Mouse (Mus musculus) MEL (cell line): Measurements from ENCODE around the gene Cwc25. TPM values are rescaled to one million over a fixed set of nuclear protein-coding genes. Genes with fewer than 3 reads are reported as not detected.

Experiments used
- DNase-seq: peaks from one replicate; pipeline ENCODE4 v3.0.0; 2011; ENCODE audit warnings: low read depth, low spot score
- H3K27ac ChIP-seq: 2 replicates; pipeline ENCODE4 v1.5.1; 2012; ENCODE audit warnings: low read depth, mild to moderate bottlenecking, control low read depth, low read length, moderate library complexity; ENCODE audit not compliant: control insufficient read depth
- H3K27me3 ChIP-seq, 2 experiments: fragments of 150-350 bp in 1 of 2; sonication (generic) in 1 of 2; 2 replicates each; pipeline ENCODE4 v1.6.1; 2012; ENCODE audit warnings: low read length in 2 of 2, mild to moderate bottlenecking in 2 of 2, improper control_type of control experiment in 1 of 2, moderate library complexity in 1 of 2; ENCODE audit not compliant: insufficient read depth in 2 of 2, control insufficient read depth in 1 of 2
- H3K36me3 ChIP-seq, 2 experiments: 2 replicates each; pipeline ENCODE4 v1.6.1; 2012 to 2014; ENCODE audit warnings: low read length in 2 of 2, improper control_type of control experiment in 1 of 2, inconsistent platforms in 1 of 2, mild to moderate bottlenecking in 1 of 2; ENCODE audit not compliant: insufficient read depth in 2 of 2, control insufficient read depth in 1 of 2
- H3K4me1 ChIP-seq, 2 experiments: fragments of 150-350 bp in 1 of 2; sonication (generic) in 1 of 2; 2 replicates each; pipeline ENCODE4 v1.6.1; 2012; ENCODE audit warnings: low read length in 2 of 2, improper control_type of control experiment in 1 of 2, mild to moderate bottlenecking in 1 of 2; ENCODE audit not compliant: insufficient read depth in 2 of 2, control insufficient read depth in 1 of 2
- H3K4me3 ChIP-seq, 2 experiments: fragments of 150-350 bp in 1 of 2; sonication (generic) in 1 of 2; 2 replicates each; pipeline ENCODE4 v1.5.1; 2012; ENCODE audit warnings: low read depth in 2 of 2, low read length in 2 of 2, mild to moderate bottlenecking in 2 of 2, moderate library complexity in 2 of 2, control low read depth in 1 of 2, improper control_type of control experiment in 1 of 2; ENCODE audit not compliant: control insufficient read depth in 1 of 2, insufficient read depth in 1 of 2
- H3K79me2 ChIP-seq: 2 replicates; pipeline ENCODE4 v1.6.1; 2012; ENCODE audit warnings: mild to moderate bottlenecking, low read length, moderate library complexity; ENCODE audit not compliant: control insufficient read depth, poor library complexity, insufficient read depth
- H3K9ac ChIP-seq: 2 replicates; pipeline ENCODE4 v1.6.1; 2012; ENCODE audit warnings: low read depth, mild to moderate bottlenecking, control low read depth, low read length, moderate library complexity; ENCODE audit not compliant: control insufficient read depth, poor library complexity, severe bottlenecking
- H3K9me3 ChIP-seq: fragments of 150-350 bp; sonication (generic); replicated peaks from 2 replicates; pipeline ENCODE4 v1.6.1; 2012; ENCODE audit warnings: mild to moderate bottlenecking, low read length, improper control_type of control experiment, moderate library complexity; ENCODE audit not compliant: insufficient read depth
- BHLHE40 ChIP-seq: IDR thresholded peaks from 2 replicates; pipeline ENCODE4 v1.6.1; 2012; ENCODE audit warnings: low read depth, mild to moderate bottlenecking, inconsistent platforms, low read length, improper control_type of control experiment, borderline replicate concordance
- CHD1 ChIP-seq: IDR thresholded peaks from 2 replicates; pipeline ENCODE4 v1.6.1; 2012; ENCODE audit warnings: low read depth, mild to moderate bottlenecking, inconsistent platforms, low read length, improper control_type of control experiment
- CHD2 ChIP-seq: IDR thresholded peaks from 2 replicates; pipeline ENCODE4 v1.6.1; 2011; ENCODE audit warnings: low read length, improper control_type of control experiment
- CTCF ChIP-seq, 3 experiments: IDR thresholded peaks in 2 of 3; conservative IDR thresholded peaks in 1 of 3; 2 replicates each; pipeline ENCODE4 v1.5.1; 2011 to 2012; ENCODE audit warnings: low read length in 3 of 3, low read depth in 2 of 3, mild to moderate bottlenecking in 2 of 3, improper control_type of control experiment in 1 of 3, inconsistent platforms in 1 of 3, mixed read lengths in 1 of 3, moderate library complexity in 1 of 3; ENCODE audit not compliant: control insufficient read depth in 1 of 3, insufficient read depth in 1 of 3, poor library complexity in 1 of 3, severe bottlenecking in 1 of 3
- ELF1 ChIP-seq: IDR thresholded peaks from 2 replicates; pipeline ENCODE4 v1.6.1; 2014; ENCODE audit warnings: low read depth, mild to moderate bottlenecking, inconsistent platforms, low read length, improper control_type of control experiment, moderate library complexity
- EP300 ChIP-seq, 2 experiments: IDR thresholded peaks; 2 replicates each; pipeline ENCODE4 v1.6.1; 2011; ENCODE audit warnings: improper control_type of control experiment in 2 of 2, low read length in 2 of 2, low read depth in 1 of 2, mild to moderate bottlenecking in 1 of 2
- ETS1 ChIP-seq: IDR thresholded peaks from 2 replicates; pipeline ENCODE4 v1.6.1; 2012; ENCODE audit warnings: low read depth, mild to moderate bottlenecking, inconsistent platforms, low read length, improper control_type of control experiment, moderate library complexity
- GABPA ChIP-seq: IDR thresholded peaks from 2 replicates; pipeline ENCODE4 v1.6.1; 2012; ENCODE audit warnings: low read depth, mild to moderate bottlenecking, inconsistent platforms, low read length, improper control_type of control experiment, moderate library complexity
- GATA1 ChIP-seq: IDR thresholded peaks from 2 replicates; pipeline ENCODE4 v1.6.1; 2011; ENCODE audit warnings: low read depth, low read length, improper control_type of control experiment
- HCFC1 ChIP-seq: IDR thresholded peaks from 2 replicates; pipeline ENCODE4 v1.6.1; 2012; ENCODE audit warnings: low read depth, mild to moderate bottlenecking, inconsistent platforms, low read length, improper control_type of control experiment, moderate library complexity
- KAT2A ChIP-seq: conservative IDR thresholded peaks from 2 replicates; pipeline ENCODE4 v1.6.1; 2012; ENCODE audit warnings: low read depth, low read length, improper control_type of control experiment, inconsistent platforms
- MAFK ChIP-seq: IDR thresholded peaks from 2 replicates; pipeline ENCODE4 v1.6.1; 2011; ENCODE audit warnings: low read depth, mild to moderate bottlenecking, low read length, improper control_type of control experiment, borderline replicate concordance
- MAZ ChIP-seq: IDR thresholded peaks from 2 replicates; pipeline ENCODE4 v1.6.1; 2012; ENCODE audit warnings: low read depth, mild to moderate bottlenecking, inconsistent platforms, low read length, improper control_type of control experiment
- MEF2A ChIP-seq: IDR thresholded peaks from 2 replicates; pipeline ENCODE4 v1.6.1; 2014; ENCODE audit warnings: low read depth, mild to moderate bottlenecking, inconsistent platforms, low read length, improper control_type of control experiment; ENCODE audit not compliant: poor library complexity, insufficient replicate concordance, severe bottlenecking; ENCODE audit errors: extremely low read depth
- MXI1 ChIP-seq: IDR thresholded peaks from 2 replicates; pipeline ENCODE4 v1.6.1; 2011; ENCODE audit warnings: mild to moderate bottlenecking, low read depth, low read length, improper control_type of control experiment
- MYB ChIP-seq: IDR thresholded peaks from 2 replicates; pipeline ENCODE4 v1.6.1; 2011; ENCODE audit warnings: mild to moderate bottlenecking, low read depth, low read length, improper control_type of control experiment
- MYC ChIP-seq: IDR thresholded peaks from 2 replicates; pipeline ENCODE4 v1.6.1; 2011; ENCODE audit warnings: low read depth, mild to moderate bottlenecking, low read length, improper control_type of control experiment, moderate library complexity
- NELFE ChIP-seq: IDR thresholded peaks from 2 replicates; pipeline ENCODE4 v1.6.1; 2011; ENCODE audit warnings: low read depth, low read length, improper control_type of control experiment
- POLR2A ChIP-seq, 2 experiments: IDR thresholded peaks; 2 replicates each; pipeline ENCODE4 v1.6.1; 2011 to 2012; ENCODE audit warnings: low read length in 2 of 2, mild to moderate bottlenecking in 2 of 2, control low read depth in 1 of 2, improper control_type of control experiment in 1 of 2, low read depth in 1 of 2, moderate library complexity in 1 of 2; ENCODE audit not compliant: control insufficient read depth in 1 of 2, insufficient read depth in 1 of 2, poor library complexity in 1 of 2
- POLR2AphosphoS2 ChIP-seq: IDR thresholded peaks from 2 replicates; pipeline ENCODE4 v1.6.1; 2011; ENCODE audit warnings: low read length, improper control_type of control experiment
- POLR2AphosphoS5 ChIP-seq: IDR thresholded peaks from 2 replicates; pipeline ENCODE4 v1.6.1; 2012; ENCODE audit warnings: low read depth, borderline replicate concordance, mild to moderate bottlenecking, inconsistent platforms, low read length, moderate library complexity, mixed read lengths
- RAD21 ChIP-seq: IDR thresholded peaks from 2 replicates; pipeline ENCODE4 v1.6.1; 2011; ENCODE audit warnings: mild to moderate bottlenecking, low read depth, low read length, improper control_type of control experiment
- RCOR1 ChIP-seq: IDR thresholded peaks from 2 replicates; pipeline ENCODE4 v1.6.1; 2012; ENCODE audit warnings: low read depth, mild to moderate bottlenecking, inconsistent platforms, low read length, improper control_type of control experiment
- SIN3A ChIP-seq: IDR thresholded peaks from 2 replicates; pipeline ENCODE4 v1.6.1; 2012; ENCODE audit warnings: low read length, improper control_type of control experiment, inconsistent platforms
- SMC3 ChIP-seq: IDR thresholded peaks from 2 replicates; pipeline ENCODE4 v1.6.1; 2011; ENCODE audit warnings: low read depth, low read length, improper control_type of control experiment
- TAL1 ChIP-seq: IDR thresholded peaks from 2 replicates; pipeline ENCODE4 v1.6.1; 2012; ENCODE audit warnings: mild to moderate bottlenecking, inconsistent platforms, low read length, moderate library complexity, mixed read lengths
- TBP ChIP-seq: IDR thresholded peaks from 2 replicates; pipeline ENCODE4 v1.8.0; 2011; ENCODE audit warnings: low read depth, low read length, improper control_type of control experiment
- ZC3H11A ChIP-seq: IDR thresholded peaks from 2 replicates; pipeline ENCODE4 v1.6.1; 2012; ENCODE audit warnings: low read depth, mild to moderate bottlenecking, inconsistent platforms, low read length, improper control_type of control experiment
- ZMIZ1 ChIP-seq: IDR thresholded peaks from 2 replicates; pipeline ENCODE4 v1.6.1; 2012; ENCODE audit warnings: low read depth, mild to moderate bottlenecking, inconsistent platforms, low read length, improper control_type of control experiment, moderate library complexity
- ZNF384 ChIP-seq: IDR thresholded peaks from 2 replicates; pipeline ENCODE4 v1.6.1; 2012; ENCODE audit warnings: low read depth, mild to moderate bottlenecking, inconsistent platforms, low read length, improper control_type of control experiment
- polyA plus RNA-seq, 2 experiments: library from polyadenylated mRNA; stranded (reverse) in 1 of 2; unstranded in 1 of 2; fragments of >175 nt in 1 of 2; fragments of >200 nt in 1 of 2; gene quantifications; 2 replicates each; pipeline versions ENCODE4 v1.2.1 to v1.2.4; 2012; ENCODE audit warnings: low replicate concordance in 2 of 2, low read depth in 1 of 2; ENCODE audit not compliant: insufficient read length in 2 of 2, insufficient read depth in 1 of 2, missing spikeins in 1 of 2
- total RNA-seq: library from RNA; depleted of rRNA; stranded (reverse); fragments of 300-350 nt; gene quantifications from 2 replicates; pipeline ENCODE4 v1.2.3, GENCODE M21; 2012

Gene Cwc25
- total and polyA plus RNA-seq, 3 experiments = 16.7 to 20.8 TPM; not detected in 1

GRCm38 (mm10) chr11:97777129-97777529 lies 10.8 kb upstream of the Cwc25 start (continued):
- TF ChIP-seq ZNF384 (0 out of 2 replicates have a peak, but pooled peaks have one; percentile 37), ZMIZ1 (peak; percentile 58), CHD2 (no peak), ZC3H11A (no peak), GABPA (no peak), RCOR1 (no peak), CTCF (IDR thresholded peaks at IDR 0.05 in 2 of 3, conservative IDR thresholded peaks at IDR 0.05 in 1 of 3; ENCODE audit: control insufficient read depth in 1 of 3, insufficient read depth in 1 of 3, low read depth in 2 of 3, low read length in 3 of 3, poor library complexity in 1 of 3, severe bottlenecking in 1 of 3) (peak; percentile 38 to 56 (median 50); a peak in 5 of 6 replicates), ELF1 (no peak), MEF2A (no peak), KAT2A (no peak), MAZ (peak; percentile 40; the same call in 1 of the 2 replicates)
- TF ChIP-seq, all 39 proteins: peak for 17

GRCm38 (mm10) chr11:97776497-97777128 lies 10.3 kb upstream of the Cwc25 start:
- Histone ChIP-seq H3K4me3 (no peak overlapping the region), H3K27ac (peak overlapping the region; percentile 1), H3K36me3 (peaks cover 31 to 32% of the 10 kb centered on the region in 2 experiments), H3K9ac (no peak overlapping the region), H3K79me2 (peaks cover 28% of the 10 kb centered on the region), H3K4me1 (peaks cover 0 to 10% of the 10 kb centered on the region in 2 experiments; a peak in 2 of 4 replicates)
- TF ChIP-seq POLR2AphosphoS5 = no peak
- no peak for TF ChIP-seq ETS1
- TF ChIP-seq NELFE = peak; percentile 53; the same call in 1 of the 2 replicates
- peak; percentile 63 to 93; a peak in 3 of 4 replicates for TF ChIP-seq POLR2A (IDR thresholded peaks at IDR 0.05; ENCODE audit: control insufficient read depth in 1 of 2, insufficient read depth in 1 of 2, low read depth in 1 of 2, low read length in 2 of 2, poor library complexity in 1 of 2)
- no peak for TF ChIP-seq MAZ
- no peak for TF ChIP-seq MYC
- no peak for TF ChIP-seq ZC3H11A
- TF ChIP-seq RAD21 = no peak
- TF ChIP-seq EP300 (IDR thresholded peaks at IDR 0.05; ENCODE audit: low read depth in 1 of 2, low read length in 2 of 2) = no peak
- TF ChIP-seq MXI1 = no peak
- TF ChIP-seq GATA1 = no peak
- peak; percentile 40; the same call in 1 of the 2 replicates for TF ChIP-seq MAFK
- no peak for TF ChIP-seq CTCF (IDR thresholded peaks at IDR 0.05 in 2 of 3, conservative IDR thresholded peaks at IDR 0.05 in 1 of 3; ENCODE audit: control insufficient read depth in 1 of 3, insufficient read depth in 1 of 3, low read depth in 2 of 3, low read length in 3 of 3, poor library complexity in 1 of 3, severe bottlenecking in 1 of 3)
- TF ChIP-seq TAL1 = no peak
- peak; percentile 8 for TF ChIP-seq RCOR1
- peak; percentile 44; the same call in 1 of the 2 replicates for TF ChIP-seq MYB
- TF ChIP-seq TBP = 0 out of 2 replicates have a peak, but pooled peaks have one; percentile 36
- peak; percentile 98 for TF ChIP-seq POLR2AphosphoS2
- TF ChIP-seq SMC3 = peak; percentile 1; the same call in 1 of the 2 replicates
- 0 out of 2 replicates have a peak, but pooled peaks have one; percentile 29 for TF ChIP-seq SIN3A
- peak; percentile 9 for TF ChIP-seq CHD2
- 0 out of 2 replicates have a peak, but pooled peaks have one; percentile 1 for TF ChIP-seq ZMIZ1
- TF ChIP-seq CHD1 = no peak
- no peak for TF ChIP-seq HCFC1
- 0 out of 2 replicates have a peak, but pooled peaks have one; percentile 45 for TF ChIP-seq BHLHE40
- TF ChIP-seq, all 39 proteins: peak for 12
- Histone ChIP-seq H3K27me3 (no peaks in the 10 kb centered on the region), H3K9me3 (no peaks in the 10 kb centered on the region)
- DNase-seq = peak; percentile 76
